Mouse (Mus musculus) heart, postnatal 0 days (tissue): ENCODE results near the gene Mlxip.

ENCODE experiments used
- CTCF ChIP-seq: IDR thresholded peaks from 2 replicates; pipeline ENCODE4 v1.5.1; 2016; ENCODE audit warnings: antibody characterized with exemption, control low read depth, low read depth
- EP300 ChIP-seq: IDR thresholded peaks from 2 replicates; pipeline ENCODE4 v1.6.1; 2016; ENCODE audit warnings: antibody characterized with exemption, low read depth

DNA sequence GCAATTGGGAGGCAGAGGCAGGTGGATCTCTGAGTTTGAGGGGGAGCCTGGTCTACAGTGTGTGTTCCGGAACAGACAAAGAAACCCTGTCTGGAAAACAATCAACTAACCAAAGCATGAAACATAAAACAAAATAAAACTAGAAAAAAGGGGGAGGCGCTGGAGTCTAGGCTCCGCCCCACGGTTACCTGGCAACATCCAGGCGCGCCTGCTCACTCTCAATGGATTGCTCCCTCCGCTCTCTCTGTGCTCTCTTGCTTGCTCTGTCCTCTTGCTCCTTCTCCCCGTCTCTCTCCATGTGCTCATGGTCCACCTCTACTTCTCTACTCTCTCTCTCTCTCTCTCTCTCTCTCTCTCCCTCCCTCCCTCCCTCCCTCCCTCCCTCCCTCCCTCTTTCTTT, 11.9 kb upstream of the Mlxip start:
- TF ChIP-seq CTCF (no peak), EP300 (no peak)
